Mouse (Mus musculus) urinary bladder, postnatal 25 days (tissue): Measurements from ENCODE around the gene Gm42372.

Experiments
- DNase-seq: peaks from one replicate; pipeline ENCODE4 v3.0.0; 2022; ENCODE audit warnings: low spot score

The Gm42372 gene

DNA sequence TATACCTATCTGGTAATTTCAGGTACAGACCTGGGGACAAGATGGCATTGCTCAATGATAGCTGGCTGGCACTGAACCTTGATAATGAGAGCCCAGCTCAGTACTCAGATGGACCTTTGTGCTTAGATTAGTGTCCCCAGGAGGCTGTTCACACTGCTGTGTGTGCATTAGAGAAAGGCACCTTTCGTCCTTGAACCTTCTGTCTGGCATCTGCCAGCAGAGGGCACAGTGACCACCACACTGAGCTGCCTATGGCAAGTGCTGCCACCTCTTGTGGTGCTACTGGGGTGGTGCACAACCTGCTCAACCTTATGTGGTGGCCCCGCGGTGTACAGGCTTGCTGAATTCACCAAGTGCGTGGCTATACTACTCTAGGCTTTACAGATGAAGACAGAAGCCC is 24.4 kb downstream of the Gm42372 start:
- DNase-seq: no peak

- no peak for DNase-seq
Measured at GRCm38 (mm10) chr7:17009326-17010009, 26.6 kb downstream of the Gm42372 start.

DNA sequence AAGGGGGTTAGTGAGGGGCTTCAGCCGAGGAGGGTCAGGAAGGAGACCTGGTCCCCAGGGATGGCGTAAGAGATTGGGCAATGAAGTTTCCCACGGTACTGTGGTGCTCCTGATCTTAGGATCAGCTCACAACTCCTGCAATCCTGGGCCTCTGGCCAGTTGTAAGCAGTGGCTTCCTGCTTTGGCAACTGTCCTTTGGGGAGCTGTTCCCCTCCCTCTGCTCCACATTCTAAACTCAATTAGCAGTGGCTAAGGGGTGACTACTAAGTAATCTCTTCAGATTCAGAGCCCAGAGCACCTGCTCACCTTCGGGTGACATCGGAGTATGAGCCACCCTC is 27.1 kb downstream of the Gm42372 start:
- no peak for DNase-seq

DNA sequence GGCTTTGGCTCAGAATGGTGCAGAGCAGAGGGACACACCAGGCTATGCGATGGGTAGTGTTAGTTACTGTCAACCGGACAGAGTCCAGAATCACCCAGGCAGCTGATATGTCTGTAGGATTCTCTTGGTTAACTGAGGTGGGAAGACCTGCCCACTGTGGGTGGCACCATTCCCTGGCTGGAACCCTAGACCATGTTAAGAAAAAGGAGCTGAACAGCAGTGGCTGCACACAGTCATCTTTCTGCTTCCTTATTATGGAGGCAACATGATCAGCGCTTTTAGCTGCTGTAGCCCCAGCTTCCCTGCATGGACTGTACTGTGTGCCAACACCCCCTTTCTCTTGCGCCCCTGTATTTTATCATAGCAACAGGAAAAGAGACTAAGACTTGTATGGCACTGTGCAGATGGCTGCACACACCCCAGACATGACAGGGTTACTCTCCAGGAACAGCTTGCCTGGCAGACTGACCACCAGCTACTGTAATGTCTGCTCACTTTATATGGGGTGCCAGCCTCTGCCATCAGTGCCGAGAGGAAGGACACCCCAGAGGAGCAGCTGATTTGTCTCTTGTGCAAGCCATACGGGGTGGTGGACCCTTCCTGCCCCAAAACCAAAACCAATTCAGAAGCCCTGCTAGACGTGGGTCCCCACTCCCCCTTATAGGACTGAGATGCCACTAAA is 29.2 kb downstream of the Gm42372 start:
- DNase-seq: no peak

DNA sequence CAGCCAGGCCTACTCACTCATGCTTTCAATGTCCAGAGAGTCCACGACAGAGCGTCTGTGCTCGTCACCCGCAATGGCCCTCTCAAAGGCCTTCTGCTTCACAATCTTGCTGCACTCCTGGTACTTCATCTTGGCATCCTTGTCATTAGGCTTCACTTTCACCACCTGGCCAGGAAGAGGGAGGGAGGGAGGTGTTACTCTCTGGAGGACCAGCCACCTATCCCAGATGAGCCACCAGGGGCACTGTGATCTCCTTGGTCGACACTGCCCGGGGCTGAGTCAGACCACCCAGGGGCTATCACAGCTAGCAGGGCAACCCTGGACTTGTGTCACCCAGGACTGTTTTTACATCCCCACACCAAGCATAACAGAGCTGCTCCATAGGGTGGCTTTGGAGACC is 32.5 kb downstream of the Gm42372 start:
- no peak for DNase-seq

- DNase-seq: peak; percentile 79
Measured at GRCm38 (mm10) chr7:17017036-17017435, 34.1 kb downstream of the Gm42372 start.

GRCm38 (mm10) chr7:17017921-17018320 is 35.0 kb downstream of the Gm42372 start:
- DNase-seq: no peak

GRCm38 (mm10) chr7:17019426-17020166 is 36.7 kb downstream of the Gm42372 start:
- DNase-seq: no peak

- no peak for DNase-seq
Measured at GRCm38 (mm10) chr7:17022176-17022575, 39.3 kb downstream of the Gm42372 start.

GRCm38 (mm10) chr7:17023701-17024100 is 40.8 kb downstream of the Gm42372 start:
- DNase-seq: no peak

DNA sequence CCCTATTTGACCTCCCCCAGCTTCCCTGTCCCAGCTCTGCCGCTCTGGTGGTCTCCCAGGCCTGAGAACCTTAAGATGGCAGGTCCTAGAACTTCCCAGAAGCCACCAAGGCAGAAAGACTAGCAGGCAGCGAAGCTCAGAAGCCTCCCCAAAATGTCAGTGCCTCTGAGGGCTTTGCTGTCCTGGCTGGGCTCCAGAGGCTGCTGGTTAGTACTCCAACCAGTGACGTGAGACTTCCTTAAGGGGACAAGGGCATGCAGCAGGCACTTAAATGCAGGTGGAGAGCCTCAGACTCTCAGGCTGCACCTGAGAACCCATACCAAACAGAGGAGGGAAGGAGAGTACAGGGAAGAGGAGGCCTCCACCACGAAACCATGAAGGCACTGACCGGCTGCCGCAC is 41.3 kb downstream of the Gm42372 start:
- DNase-seq: no peak

GRCm38 (mm10) chr7:17024814-17025504 is 42.1 kb downstream of the Gm42372 start:
- no peak for DNase-seq

DNA sequence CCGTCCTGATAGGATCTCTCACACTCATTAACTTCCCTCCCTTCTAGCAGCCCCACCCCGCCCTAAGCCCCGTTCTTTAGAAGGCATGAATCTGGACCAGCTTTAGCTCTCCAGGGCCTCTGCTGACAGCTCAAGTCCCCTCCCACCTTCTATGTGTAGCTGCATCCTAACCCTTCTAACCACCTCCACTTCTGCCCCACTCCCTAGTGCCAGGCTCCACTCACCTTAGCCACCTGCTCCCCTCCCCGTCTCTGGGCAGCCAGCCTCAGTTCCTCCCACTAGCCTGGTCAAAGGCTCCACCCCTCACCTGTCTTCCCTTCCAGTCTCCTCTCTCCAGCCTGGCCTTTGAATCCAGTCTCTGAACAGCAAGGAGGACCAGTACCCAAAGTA is 42.6 kb downstream of the Gm42372 start:
- DNase-seq: no peak

DNA sequence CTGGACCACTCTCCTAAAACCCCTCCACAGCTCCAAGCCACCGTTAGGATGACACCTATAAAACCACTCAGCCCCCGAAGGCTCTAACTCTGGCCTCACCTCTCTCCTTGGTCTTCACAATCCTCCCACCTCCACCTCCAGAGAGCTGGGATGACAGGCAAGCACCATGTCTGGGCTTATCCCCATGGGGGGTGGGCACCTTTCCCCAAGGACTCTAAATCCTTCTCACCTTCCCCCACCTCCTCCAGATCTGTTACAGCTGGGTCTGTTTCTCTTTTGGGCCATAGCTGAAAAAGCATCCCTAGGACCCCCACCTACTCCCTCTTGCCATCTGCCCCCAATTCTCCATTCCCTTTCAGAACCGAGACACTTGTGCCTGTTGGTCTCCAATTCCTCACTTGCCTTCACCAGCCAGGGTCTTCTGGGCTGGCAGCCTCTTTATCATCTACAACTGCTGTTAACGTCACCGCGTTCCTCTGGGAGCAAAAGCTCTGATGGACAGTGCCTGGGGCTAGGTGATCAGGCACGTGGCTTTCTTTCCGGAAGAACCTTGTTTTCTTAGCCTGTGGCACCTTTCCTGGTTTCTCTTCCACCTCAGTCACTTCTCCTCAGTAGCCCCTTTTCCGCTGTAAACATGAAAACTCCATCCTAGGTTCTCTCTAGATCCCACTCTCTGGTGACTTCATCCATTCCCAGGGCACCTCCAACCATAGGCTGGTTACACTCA is 43.2 kb downstream of the Gm42372 start:
- no peak for DNase-seq

GRCm38 (mm10) chr7:17026710-17027587 is 44.1 kb downstream of the Gm42372 start:
- no peak for DNase-seq

DNA sequence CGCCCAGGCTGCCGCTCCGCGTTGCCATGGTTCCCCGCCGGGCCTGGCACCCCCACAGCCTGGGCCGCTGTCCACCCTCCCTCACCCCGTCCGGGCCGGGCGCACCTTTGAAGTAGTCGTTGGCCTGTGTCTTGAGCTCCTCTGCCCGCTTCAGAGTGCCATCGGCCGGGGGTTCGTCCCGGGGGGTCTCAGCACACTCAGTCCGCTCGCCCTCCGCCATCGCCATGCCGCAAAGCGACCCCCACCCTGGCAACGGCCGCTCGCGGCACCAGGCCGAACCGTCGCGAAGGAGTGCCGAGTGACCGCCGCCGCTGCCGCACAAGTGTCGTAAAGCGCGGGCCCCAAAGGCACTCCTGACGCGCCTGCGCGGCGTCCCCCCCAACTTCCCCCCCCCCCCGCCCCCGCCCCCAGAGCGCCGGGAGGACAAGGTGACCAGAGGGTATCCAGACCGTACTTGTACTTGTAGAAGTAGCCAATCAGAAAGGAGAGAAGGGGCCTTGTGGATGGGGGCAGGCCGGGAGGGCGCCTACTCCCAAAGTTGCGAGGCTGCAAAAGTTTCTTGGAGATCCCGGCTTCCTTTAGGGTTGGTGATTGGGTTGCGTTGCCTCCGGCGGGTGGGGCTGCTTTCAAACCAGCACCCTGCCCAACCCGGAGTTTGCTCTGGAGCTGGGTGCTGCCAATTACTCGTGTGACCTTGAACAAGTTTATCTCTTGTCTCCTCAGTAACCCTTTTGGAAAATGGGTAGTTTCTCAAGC is 44.9 kb downstream of the Gm42372 start, which contains the start of gene Ppp5c:
Ppp5c (minus strand) TSS at position 337 of the 756 bp plus-strand sequence.
- peak; percentile 86 for DNase-seq

DNA sequence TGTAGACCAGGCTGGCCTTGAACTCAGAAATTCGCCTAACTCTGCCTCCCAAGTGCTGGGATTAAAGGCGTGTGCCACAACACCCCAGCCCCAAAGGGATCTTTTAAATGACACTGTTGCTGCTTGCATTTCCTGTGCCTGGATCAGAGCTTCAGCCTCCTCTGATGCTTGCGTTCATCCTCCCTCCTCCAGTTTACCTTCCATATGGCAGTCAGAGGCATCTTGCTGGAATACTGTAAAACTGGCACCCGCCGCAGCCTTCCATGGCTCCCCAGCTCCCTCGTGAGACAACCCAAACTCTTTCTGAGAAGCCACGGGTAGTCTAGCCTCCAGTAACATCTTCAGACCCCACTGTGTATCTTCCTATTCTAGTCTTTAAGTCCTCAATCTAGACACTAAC is 46.0 kb downstream of the Gm42372 start:
- DNase-seq: no peak

GRCm38 (mm10) chr7:17030239-17030638 is 47.4 kb downstream of the Gm42372 start:
- no peak for DNase-seq
